Mouse (Mus musculus): ENCODE results near the gene Tex26. TPM values are rescaled to one million over a fixed set of nuclear protein-coding genes. Genes with fewer than 3 reads are reported as not detected.

Gene Tex26
- polyA plus RNA-seq, 1 experiment from 2014 or later: 0.38 TPM

- H3K4me1 ChIP-seq (replicated peaks; ENCODE audit: control insufficient read depth, insufficient read depth, low read length): no peaks in the 10 kb centered on the region
- peak; percentile 55 for TF ChIP-seq CTCF (IDR thresholded peaks at IDR 0.05; ENCODE audit: low read depth)
- H3K36me3 ChIP-seq (ENCODE audit: control insufficient read depth, insufficient read depth): no peaks in the 10 kb centered on the region
- WGBS: 32% methylated on average over 14 of the region's 14 CpGs
- peak overlapping the region; percentile 37 for H3K4me2 ChIP-seq (replicated peaks; ENCODE audit: low read depth)
- no peaks in the 10 kb centered on the region for H3K27me3 ChIP-seq (replicated peaks; ENCODE audit: control insufficient read depth, insufficient read depth, low read length)
- H3K9ac ChIP-seq (ENCODE audit: low read depth, low read length): no peak overlapping the region
- no peak overlapping the region for H3K4me3 ChIP-seq (ENCODE audit: low read depth, low read length)
- no peaks in the 10 kb centered on the region for H3K9me3 ChIP-seq (ENCODE audit: control insufficient read depth)
- no peak for ATAC-seq
- 0 out of 2 replicates have a peak overlapping the region, but pooled peaks have one; percentile 28 for H3K27ac ChIP-seq (ENCODE audit: low read depth, low read length)
These were observed 74.7 kb downstream of the Tex26 start for GRCm38 (mm10) chr5:149514087-149514671.

- H3K9ac ChIP-seq (ENCODE audit: low read depth, low read length): no peak overlapping the region
- no peaks in the 10 kb centered on the region for H3K4me1 ChIP-seq (replicated peaks; ENCODE audit: control insufficient read depth, insufficient read depth, low read length)
- H3K27ac ChIP-seq (ENCODE audit: low read depth, low read length): no peak overlapping the region
- WGBS: 66% methylated on average over 3 of the region's 3 CpGs
- H3K36me3 ChIP-seq (ENCODE audit: control insufficient read depth, insufficient read depth): no peaks in the 10 kb centered on the region
- H3K4me2 ChIP-seq (replicated peaks; ENCODE audit: low read depth): no peak overlapping the region
- no peaks in the 10 kb centered on the region for H3K9me3 ChIP-seq (ENCODE audit: control insufficient read depth)
- no peak for TF ChIP-seq CTCF (IDR thresholded peaks at IDR 0.05; ENCODE audit: low read depth)
- H3K27me3 ChIP-seq (replicated peaks; ENCODE audit: control insufficient read depth, insufficient read depth, low read length): no peaks in the 10 kb centered on the region
- no peak for ATAC-seq
- no peak overlapping the region for H3K4me3 ChIP-seq (ENCODE audit: low read depth, low read length)
These were observed 75.4 kb downstream of the Tex26 start for GRCm38 (mm10) chr5:149514890-149515289.

DNA sequence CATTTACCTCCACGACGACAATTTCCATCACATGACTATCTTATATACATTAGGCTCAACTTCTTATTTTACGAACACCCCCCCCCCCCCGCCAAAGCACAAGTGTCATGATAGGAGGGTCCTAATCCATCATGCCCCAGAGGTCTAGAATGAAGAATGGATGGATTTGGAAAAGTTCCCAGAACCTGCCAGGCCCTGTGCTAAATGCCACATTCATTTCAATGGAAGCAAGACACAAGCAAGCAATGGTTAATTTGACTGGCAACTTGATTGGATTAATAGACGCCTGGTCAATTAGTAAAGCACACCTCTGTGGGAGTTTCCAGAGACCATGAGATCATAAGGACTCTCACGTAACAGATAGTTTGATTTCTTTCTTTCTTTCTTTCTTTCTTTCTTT lies 77.7 kb downstream of the Tex26 start:
- TF ChIP-seq CTCF (IDR thresholded peaks at IDR 0.05; ENCODE audit: low read depth): no peak
- Histone ChIP-seq H3K9me3 (ENCODE audit: control insufficient read depth) (no peaks in the 10 kb centered on the region), H3K27me3 (replicated peaks; ENCODE audit: control insufficient read depth, insufficient read depth, low read length) (no peaks in the 10 kb centered on the region), H3K27ac (ENCODE audit: low read depth, low read length) (no peak overlapping the region), H3K9ac (ENCODE audit: low read depth, low read length) (no peak overlapping the region), H3K36me3 (ENCODE audit: control insufficient read depth, insufficient read depth) (no peaks in the 10 kb centered on the region), H3K4me3 (ENCODE audit: low read depth, low read length) (no peak overlapping the region), H3K4me2 (replicated peaks; ENCODE audit: low read depth) (no peak overlapping the region), H3K4me1 (replicated peaks; ENCODE audit: control insufficient read depth, insufficient read depth, low read length) (no peaks in the 10 kb centered on the region)
- ATAC-seq: no peak
- WGBS: 72% methylated on average over 6 of the region's 6 CpGs

Other genes starting within 250 kb of the Tex26 start
- gene Alox5ap, start 174.9 kb upstream of the Tex26 start, polyA plus RNA-seq (2015; fragmentation: Nextera tagmentation; extraction: Ambion mirVana): 4.6 and 4.9 TPM in 2 replicates
- 1.6 and 2.2 TPM in 2 replicates for gene Medag, start 27.9 kb upstream of the Tex26 start, polyA plus RNA-seq (2015; fragmentation: Nextera tagmentation; extraction: Ambion mirVana)
- not detected in 2 replicates for gene Wdr95, start 89.0 kb downstream of the Tex26 start, polyA plus RNA-seq (2015; fragmentation: Nextera tagmentation; extraction: Ambion mirVana)
- 9.0 and 10.0 TPM in 2 replicates for gene Hsph1, start 196.7 kb downstream of the Tex26 start, polyA plus RNA-seq (2015; fragmentation: Nextera tagmentation; extraction: Ambion mirVana)
- 10.7 and 11.2 TPM in 2 replicates for gene B3glct, start 238.6 kb downstream of the Tex26 start, polyA plus RNA-seq (2015; fragmentation: Nextera tagmentation; extraction: Ambion mirVana)

Data from intestine, postnatal 0 days (tissue).